Mouse (Mus musculus): ENCODE data around the gene Sf3b4. TPM values are rescaled to one million over a fixed set of nuclear protein-coding genes. Genes with fewer than 3 reads are reported as not detected.
"Not testable (repeated sequence)": the region's sequence is repeated elsewhere in the genome, so short reads cannot be mapped to it uniquely, and the experiment has no call there.

Gene Sf3b4
- polyA plus RNA-seq, 1 experiment from 2014 or later = 68.4 TPM

GRCm38 (mm10) chr3:96194966-96195365, 22.8 kb downstream of the Sf3b4 start:
- H3K4me1 ChIP-seq (ENCODE audit: insufficient read depth, low read depth, low read length) = peaks cover 12% of the 10 kb centered on the region; the same call in 1 of the 2 replicates
- H3K9ac ChIP-seq (replicated peaks; ENCODE audit: low read depth) = no peak overlapping the region
- no peaks in the 10 kb centered on the region for H3K9me3 ChIP-seq (ENCODE audit: low read length)
- ATAC-seq (no peak), DNase-seq (ENCODE audit: low spot score) (no peak)
- no peaks in the 10 kb centered on the region for H3K27me3 ChIP-seq (replicated peaks; ENCODE audit: insufficient read depth, low read length)
- no peak overlapping the region for H3K27ac ChIP-seq (ENCODE audit: low read length)
- TF ChIP-seq CTCF (IDR thresholded peaks at IDR 0.05) (no peak), EP300 (IDR thresholded peaks at IDR 0.05) (no peak)
- no peak overlapping the region for H3K4me3 ChIP-seq (ENCODE audit: low read depth, low read length)
- H3K36me3 ChIP-seq (ENCODE audit: insufficient read depth, low read length) = no peaks in the 10 kb centered on the region
- H3K4me2 ChIP-seq (replicated peaks; ENCODE audit: low read depth, low read length) = no peak overlapping the region
- WGBS = 82% methylated on average over 10 of the region's 10 CpGs

DNA sequence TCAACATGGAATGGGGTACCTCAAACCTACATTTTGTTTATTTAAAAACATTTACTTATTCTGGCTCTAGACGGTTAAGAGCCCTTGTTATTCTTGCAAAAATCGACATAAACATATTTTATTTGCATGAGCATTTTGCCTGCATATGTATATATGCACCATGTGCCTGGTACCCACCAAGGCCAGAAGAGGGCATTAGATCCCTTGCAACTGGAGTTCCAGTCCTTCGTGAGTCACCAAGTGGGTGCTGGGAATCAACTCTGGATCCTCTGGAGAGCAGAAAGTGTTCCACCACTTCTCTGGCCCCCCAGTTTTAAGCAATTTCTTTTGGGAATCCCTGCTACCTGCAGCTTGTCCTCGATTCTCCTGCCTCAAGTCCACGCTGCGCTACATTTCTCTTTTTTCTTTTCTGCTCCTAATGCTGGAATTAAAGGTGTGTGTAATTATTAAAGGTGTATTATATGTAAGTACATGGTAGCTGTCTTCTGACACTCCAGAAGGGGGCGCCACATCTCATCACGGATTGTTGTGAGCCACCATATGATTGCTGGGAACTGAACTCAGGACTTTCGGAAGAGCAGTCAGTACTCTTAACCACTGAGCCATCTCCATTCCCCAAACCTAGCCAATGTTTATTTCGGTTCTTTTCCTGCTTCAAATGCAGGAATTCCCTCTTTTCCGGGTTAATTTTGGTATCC, 23.6 kb downstream of the Sf3b4 start:
- H3K9ac ChIP-seq (replicated peaks; ENCODE audit: low read depth) = no peak overlapping the region
- DNase-seq (ENCODE audit: low spot score) = no peak
- H3K9me3 ChIP-seq (ENCODE audit: low read length) = no peaks in the 10 kb centered on the region
- peak; percentile 14; the same call in 1 of the 2 replicates for TF ChIP-seq CTCF (IDR thresholded peaks at IDR 0.05)
- TF ChIP-seq EP300 (IDR thresholded peaks at IDR 0.05) = no peak
- H3K4me3 ChIP-seq (ENCODE audit: low read depth, low read length) = no peak overlapping the region
- H3K27me3 ChIP-seq (replicated peaks; ENCODE audit: insufficient read depth, low read length) = no peaks in the 10 kb centered on the region
- peaks cover 12% of the 10 kb centered on the region; the same call in 1 of the 2 replicates for H3K4me1 ChIP-seq (ENCODE audit: insufficient read depth, low read depth, low read length)
- no peak overlapping the region for H3K4me2 ChIP-seq (replicated peaks; ENCODE audit: low read depth, low read length)
- H3K27ac ChIP-seq (ENCODE audit: low read length) = no peak overlapping the region
- no peak for ATAC-seq
- no peaks in the 10 kb centered on the region for H3K36me3 ChIP-seq (ENCODE audit: insufficient read depth, low read length)
- 92% methylated on average over 11 of the region's 11 CpGs for WGBS

DNA sequence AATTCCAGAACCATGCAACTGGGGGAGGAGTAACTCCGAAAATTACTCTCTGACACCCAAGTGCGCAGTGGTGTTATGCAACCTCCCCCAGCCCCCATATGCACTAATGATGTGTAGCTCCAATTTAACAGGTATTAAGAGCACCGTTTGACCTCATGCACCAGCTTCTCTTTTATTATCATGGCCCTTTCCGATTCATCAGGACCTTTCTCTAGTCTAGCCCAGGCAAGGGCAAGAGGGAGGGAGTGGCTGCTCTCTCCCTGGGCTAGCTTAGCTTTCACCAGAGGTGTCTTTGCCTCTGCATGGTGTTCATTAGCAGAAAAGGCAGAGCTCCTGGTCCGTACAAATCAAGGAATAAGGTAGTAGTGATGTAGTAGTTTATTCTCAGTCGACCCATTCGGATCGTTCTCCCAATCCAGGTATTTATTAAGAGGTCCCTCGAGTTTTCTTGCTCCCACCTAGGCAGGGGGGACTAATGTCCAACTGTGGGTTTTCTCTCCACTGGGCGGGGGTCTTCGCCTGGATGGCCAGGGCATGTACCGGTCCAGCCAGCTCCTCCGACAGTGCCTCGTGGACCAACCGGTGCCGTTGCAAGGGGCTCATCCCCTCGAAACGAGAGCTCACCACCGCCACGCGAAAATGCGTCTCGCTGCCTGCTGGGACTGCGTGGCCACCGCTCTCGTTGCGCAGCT, 24.5 kb downstream of the Sf3b4 start:
- DNase-seq (ENCODE audit: low spot score) (no peak), ATAC-seq (no peak)
- Histone ChIP-seq H3K9me3 (ENCODE audit: low read length) (no peaks in the 10 kb centered on the region), H3K4me3 (ENCODE audit: low read depth, low read length) (peak overlapping the region; percentile 56), H3K4me2 (replicated peaks; ENCODE audit: low read depth, low read length) (peak overlapping the region; percentile 95), H3K27me3 (replicated peaks; ENCODE audit: insufficient read depth, low read length) (no peaks in the 10 kb centered on the region), H3K4me1 (ENCODE audit: insufficient read depth, low read depth, low read length) (peaks cover 12% of the 10 kb centered on the region; the same call in 1 of the 2 replicates), H3K9ac (replicated peaks; ENCODE audit: low read depth) (peak overlapping the region; percentile 67; the same call in 1 of the 2 replicates), H3K27ac (ENCODE audit: low read length) (no peak overlapping the region), H3K36me3 (ENCODE audit: insufficient read depth, low read length) (no peaks in the 10 kb centered on the region)
- TF ChIP-seq EP300 (IDR thresholded peaks at IDR 0.05) = no peak
- no peak for TF ChIP-seq CTCF (IDR thresholded peaks at IDR 0.05)
- 19% methylated on average over 27 of the region's 27 CpGs for WGBS

DNA sequence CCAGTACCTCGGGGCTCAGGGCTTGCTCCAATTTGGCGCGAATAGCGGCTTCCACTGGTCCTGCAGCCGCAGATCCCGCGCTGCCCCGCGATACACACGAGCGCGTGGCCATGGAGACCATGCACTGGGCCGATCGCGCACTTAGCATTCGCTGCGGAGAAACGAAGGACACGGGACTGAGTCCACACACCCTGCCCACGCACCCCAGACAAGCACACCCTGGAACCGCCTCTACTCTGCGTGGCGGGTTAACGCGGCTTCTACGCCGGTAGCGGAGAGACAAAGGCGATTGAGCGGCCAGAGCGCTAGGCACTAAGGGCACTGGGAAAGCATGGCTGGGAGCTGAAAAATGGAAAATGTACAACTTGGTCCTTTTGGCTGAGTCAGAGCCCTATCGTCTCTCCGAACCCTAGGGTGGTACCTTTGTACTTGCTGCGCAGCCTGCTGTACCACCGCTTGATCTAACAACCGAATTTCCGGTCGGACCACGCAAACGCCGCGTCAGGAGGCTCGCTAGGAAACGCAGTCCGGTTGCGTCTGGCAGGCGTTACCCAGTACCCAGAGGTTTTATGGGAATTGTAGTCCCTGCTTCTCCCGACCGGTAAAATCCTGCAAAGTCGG, 25.1 kb downstream of the Sf3b4 start:
- ATAC-seq (peak; percentile 94), DNase-seq (ENCODE audit: low spot score) (peak; percentile 96)
- under 1% methylated on average over 50 of the region's 50 CpGs for WGBS

GRCm38 (mm10) chr3:96198181-96198580, 26.0 kb downstream of the Sf3b4 start:
- TF ChIP-seq CTCF (IDR thresholded peaks at IDR 0.05) (no peak), EP300 (IDR thresholded peaks at IDR 0.05) (no peak)
- ATAC-seq (peak; percentile 16; the same call in 1 of the 2 replicates), DNase-seq (ENCODE audit: low spot score) (peak; percentile 47)
- Histone ChIP-seq H3K27me3 (replicated peaks; ENCODE audit: insufficient read depth, low read length) (no peaks in the 10 kb centered on the region), H3K27ac (ENCODE audit: low read length) (no peak overlapping the region), H3K4me3 (ENCODE audit: low read depth, low read length) (peak overlapping the region; percentile 56), H3K4me1 (ENCODE audit: insufficient read depth, low read depth, low read length) (peaks cover 12% of the 10 kb centered on the region; the same call in 1 of the 2 replicates), H3K4me2 (replicated peaks; ENCODE audit: low read depth, low read length) (peak overlapping the region; percentile 95), H3K9me3 (ENCODE audit: low read length) (no peaks in the 10 kb centered on the region), H3K36me3 (ENCODE audit: insufficient read depth, low read length) (no peaks in the 10 kb centered on the region), H3K9ac (replicated peaks; ENCODE audit: low read depth) (no peak overlapping the region)
- WGBS = 3% methylated on average over 6 of the region's 6 CpGs

More for the DNA sequence above, 25.1 kb downstream of the Sf3b4 start:
- Histone ChIP-seq H3K27ac (ENCODE audit: low read length) (peak overlapping the region; percentile 88), H3K4me1 (ENCODE audit: insufficient read depth, low read depth, low read length) (peaks cover 12% of the 10 kb centered on the region; the same call in 1 of the 2 replicates), H3K4me2 (replicated peaks; ENCODE audit: low read depth, low read length) (peak overlapping the region; percentile 95), H3K4me3 (ENCODE audit: low read depth, low read length) (peak overlapping the region; percentile 56), H3K36me3 (ENCODE audit: insufficient read depth, low read length) (no peaks in the 10 kb centered on the region), H3K9me3 (ENCODE audit: low read length) (no peaks in the 10 kb centered on the region), H3K9ac (replicated peaks; ENCODE audit: low read depth) (peak overlapping the region; percentile 67), H3K27me3 (replicated peaks; ENCODE audit: insufficient read depth, low read length) (no peaks in the 10 kb centered on the region)
- TF ChIP-seq EP300 (IDR thresholded peaks at IDR 0.05) = no peak
- TF ChIP-seq CTCF (IDR thresholded peaks at IDR 0.05) = peak; percentile 51

DNA sequence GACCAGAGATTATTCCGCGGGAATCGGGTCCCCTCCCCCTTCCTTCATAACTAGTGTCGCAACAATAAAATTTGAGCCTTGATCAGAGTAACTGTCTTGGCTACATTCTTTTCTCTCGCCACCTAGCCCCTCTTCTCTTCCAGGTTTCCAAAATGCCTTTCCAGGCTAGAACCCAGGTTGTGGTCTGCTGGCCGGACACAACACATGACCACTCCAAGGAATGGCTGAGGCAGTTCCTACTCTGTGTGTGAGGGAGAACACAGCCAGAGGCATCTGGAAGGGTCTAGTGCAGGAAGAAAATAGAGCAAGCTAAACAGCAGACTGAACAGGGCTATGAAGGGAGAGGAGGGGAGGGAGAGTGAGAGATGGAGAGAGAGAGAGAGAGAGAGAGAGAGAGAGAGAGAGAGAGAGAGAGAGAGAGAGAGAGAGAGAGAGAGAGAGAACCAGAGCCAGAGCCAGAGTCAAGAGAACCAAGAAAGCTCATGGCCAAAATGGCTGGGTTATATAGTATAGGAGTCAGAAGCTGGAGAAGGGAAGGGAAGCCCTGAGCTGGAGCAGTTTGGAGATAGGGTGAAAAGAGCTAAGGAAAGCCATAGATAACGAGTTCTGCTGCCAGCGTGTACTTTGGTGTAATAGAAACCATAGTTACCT, 26.6 kb downstream of the Sf3b4 start:
- H3K9me3 ChIP-seq (ENCODE audit: low read length); ATAC-seq; H3K9ac ChIP-seq (replicated peaks; ENCODE audit: low read depth); H3K27ac ChIP-seq (ENCODE audit: low read length); H3K27me3 ChIP-seq (replicated peaks; ENCODE audit: insufficient read depth, low read length); H3K4me3 ChIP-seq (ENCODE audit: low read depth, low read length); H3K36me3 ChIP-seq (ENCODE audit: insufficient read depth, low read length); DNase-seq (ENCODE audit: low spot score); H3K4me2 ChIP-seq (replicated peaks; ENCODE audit: low read depth, low read length): not testable (repeated sequence)
- 25% methylated on average over 7 of the region's 8 CpGs for WGBS
- H3K4me1 ChIP-seq (ENCODE audit: insufficient read depth, low read depth, low read length) = peaks cover 12% of the 10 kb centered on the region; the same call in 1 of the 2 replicates
